Mouse (Mus musculus): ENCODE measurements around the gene Serinc5. TPM values are rescaled to one million over a fixed set of nuclear protein-coding genes. Genes with fewer than 3 reads are reported as not detected.
"Not testable (repeated sequence)": the region's sequence is repeated elsewhere in the genome, so short reads cannot be mapped to it uniquely, and the experiment has no call there.

Gene Serinc5
- total RNA-seq, 2 experiments from 2014 or later: 15.3 to 17.5 TPM

DNA sequence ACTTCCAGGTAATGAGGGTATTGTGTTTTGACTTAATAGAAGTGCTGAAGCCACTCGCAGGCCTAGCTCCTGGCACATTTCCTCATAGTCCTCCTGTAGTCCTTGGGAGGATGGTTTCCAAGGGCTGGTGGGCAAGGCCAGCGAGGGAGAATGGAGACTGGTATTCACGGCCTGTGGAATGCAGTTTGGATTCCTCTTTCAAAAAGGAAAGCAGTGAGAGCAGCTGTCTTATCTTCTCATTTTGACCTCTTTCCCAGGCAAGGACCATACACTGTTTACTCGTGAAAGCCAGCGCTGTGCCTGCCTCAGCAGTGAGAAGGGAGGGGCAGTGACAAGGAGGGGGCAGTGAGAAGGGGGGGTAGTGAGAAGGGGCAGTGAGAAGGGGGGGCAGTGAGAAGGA lies 42.4 kb downstream of the Serinc5 start:
- intact Hi-C loops (cut with DNase I): no loop called here
- DNase-seq (ENCODE audit: low spot score): no peak

DNA sequence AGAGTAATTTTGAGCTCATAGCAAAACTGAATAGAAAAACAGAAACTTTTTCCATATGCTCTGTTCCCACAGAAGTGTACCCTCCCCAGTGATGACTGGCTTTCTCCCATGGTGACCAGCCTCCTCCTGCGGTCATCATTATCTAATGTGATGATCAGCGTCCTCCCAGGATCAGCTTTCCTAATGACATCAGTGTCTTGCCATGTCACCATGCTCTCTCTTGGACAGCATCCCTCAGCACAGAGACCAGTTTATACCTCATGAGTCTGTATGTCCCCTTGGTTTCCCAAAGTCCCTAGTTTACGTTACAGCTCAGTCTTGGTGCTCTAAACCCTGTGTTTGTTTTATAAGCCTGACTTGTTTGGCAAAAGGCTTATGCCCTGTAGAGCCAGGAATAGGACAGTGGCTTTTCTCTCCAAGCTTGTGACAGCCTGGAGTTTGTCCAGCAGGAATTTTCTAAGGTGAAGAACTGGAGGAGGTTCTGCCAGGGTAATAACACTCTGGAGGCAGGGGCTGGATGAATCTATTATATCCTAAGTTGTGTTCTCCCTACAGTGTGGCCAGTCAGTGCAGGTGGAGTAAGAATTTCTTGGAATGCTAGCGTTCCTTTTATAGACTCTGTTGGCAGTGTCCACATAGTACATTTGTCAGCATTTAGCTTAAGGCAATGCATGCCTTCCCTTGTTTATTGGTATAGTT lies 46.1 kb downstream of the Serinc5 start:
- intact Hi-C loops (cut with DNase I): no loop called here
- DNase-seq (ENCODE audit: low spot score): no peak

DNA sequence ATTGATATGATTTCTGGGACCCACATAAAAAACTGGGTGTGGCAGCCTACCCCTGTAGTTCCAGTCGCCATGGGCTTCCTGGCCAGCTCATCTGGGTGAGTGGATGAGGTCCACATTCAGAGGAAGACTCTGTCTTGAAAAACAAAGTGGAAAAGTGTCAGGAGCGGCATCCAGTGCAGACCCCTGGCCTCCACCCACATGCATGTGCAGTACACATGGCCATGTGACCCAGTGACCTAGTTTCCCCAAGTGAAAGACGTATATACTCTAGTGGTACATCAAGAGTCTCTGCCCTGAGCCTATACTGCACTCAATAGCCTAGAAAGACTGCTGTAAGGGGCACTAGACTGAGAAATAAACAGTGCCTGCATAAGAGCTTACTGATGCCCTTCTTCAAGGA lies 48.7 kb downstream of the Serinc5 start:
- intact Hi-C loops (cut with DNase I): no loop called here
- DNase-seq (ENCODE audit: low spot score): no peak

DNA sequence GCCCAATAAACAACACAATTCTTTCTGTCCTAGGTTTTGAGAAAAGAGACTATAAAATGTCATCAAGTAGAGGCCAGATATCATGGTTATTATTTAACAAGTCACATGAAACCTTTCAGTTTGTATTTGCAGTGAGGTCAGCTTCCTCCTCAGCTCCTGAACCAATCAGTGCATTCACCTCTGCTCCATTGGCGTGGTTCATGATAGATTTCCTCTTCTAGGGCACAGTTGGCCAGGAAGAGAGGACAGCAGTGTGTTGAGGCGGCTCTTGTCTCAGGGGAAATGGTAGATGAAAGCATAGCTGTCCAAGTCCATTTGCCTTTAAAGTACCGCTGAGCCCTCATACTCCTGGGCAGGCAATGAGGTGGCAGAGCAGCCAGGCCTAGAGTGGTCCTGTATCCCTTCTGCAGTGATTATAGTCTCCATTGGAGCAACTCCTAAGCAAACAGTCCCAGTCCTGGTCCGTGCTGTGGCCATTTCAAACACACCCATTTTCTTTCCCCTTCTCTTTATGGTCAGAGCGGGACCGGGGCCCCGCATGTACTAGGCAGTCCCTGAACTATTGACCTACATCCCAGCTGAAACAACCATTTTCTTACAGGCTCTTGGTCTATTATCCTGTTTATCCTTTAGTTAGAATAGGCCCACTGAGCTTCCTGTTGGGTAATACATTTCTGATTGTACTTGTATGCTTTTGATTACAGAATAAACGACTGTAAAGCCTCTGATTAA lies 51.8 kb downstream of the Serinc5 start:
- intact Hi-C loops (cut with DNase I): no loop called here
- DNase-seq (ENCODE audit: low spot score): no peak

DNA sequence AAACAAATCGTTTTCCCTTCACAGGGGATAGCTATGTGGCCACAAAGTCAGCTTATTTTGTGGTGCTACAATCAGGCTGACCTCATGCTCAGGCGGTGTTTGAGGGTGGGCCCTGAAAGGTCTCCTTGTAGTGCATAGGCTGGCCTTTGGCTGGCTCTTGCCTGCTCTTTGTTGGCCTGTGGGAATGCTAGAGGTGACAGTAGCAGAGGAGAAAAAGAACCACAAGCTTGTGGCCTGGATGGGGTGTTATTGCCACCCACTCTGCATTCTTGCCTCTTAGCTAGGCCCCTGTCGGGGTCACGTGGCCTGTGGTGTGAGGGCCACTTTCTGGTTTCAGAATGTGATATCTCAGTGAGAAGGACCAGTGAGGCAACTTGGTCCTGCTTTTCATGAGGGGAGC lies 54.1 kb downstream of the Serinc5 start:
- intact Hi-C loops (cut with DNase I): no loop called here
- DNase-seq (ENCODE audit: low spot score): no peak

DNA sequence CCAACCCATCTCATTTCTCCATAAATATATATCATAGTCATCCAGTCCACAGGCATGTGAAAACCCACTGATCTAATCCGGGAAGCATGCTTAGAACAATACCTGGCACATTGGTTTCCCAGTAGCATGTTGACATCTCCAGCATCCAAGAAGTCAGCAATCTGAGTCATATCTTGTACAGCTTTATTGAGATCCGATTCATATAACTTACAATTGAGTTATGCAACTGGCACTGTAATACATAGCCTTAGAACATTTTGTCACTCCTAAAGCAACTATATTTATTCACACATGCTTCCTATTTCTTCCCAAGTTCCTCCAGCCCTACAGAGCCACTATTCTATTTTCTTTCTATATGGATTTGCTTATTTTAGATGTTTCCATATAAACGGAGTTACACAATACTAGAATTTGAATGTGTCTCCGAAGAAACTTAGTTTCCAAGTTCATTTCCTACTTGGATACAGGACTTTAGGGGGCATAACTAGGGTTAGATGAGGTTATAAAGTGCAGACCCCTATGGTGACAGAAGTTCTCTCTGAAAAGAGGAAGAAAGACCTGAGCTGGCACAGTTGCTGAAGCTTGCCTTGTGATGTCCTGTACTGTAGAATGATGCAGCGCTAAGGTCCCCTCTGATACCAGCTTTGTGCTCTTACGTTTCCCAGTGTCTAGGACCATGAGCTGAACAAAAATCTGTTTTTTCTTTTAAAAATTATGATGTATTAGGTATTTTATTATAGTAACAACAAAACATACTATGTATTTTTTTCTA lies 57.5 kb downstream of the Serinc5 start:
- no peak for DNase-seq (ENCODE audit: low spot score)
- intact Hi-C loops (cut with DNase I): no loop called here

DNA sequence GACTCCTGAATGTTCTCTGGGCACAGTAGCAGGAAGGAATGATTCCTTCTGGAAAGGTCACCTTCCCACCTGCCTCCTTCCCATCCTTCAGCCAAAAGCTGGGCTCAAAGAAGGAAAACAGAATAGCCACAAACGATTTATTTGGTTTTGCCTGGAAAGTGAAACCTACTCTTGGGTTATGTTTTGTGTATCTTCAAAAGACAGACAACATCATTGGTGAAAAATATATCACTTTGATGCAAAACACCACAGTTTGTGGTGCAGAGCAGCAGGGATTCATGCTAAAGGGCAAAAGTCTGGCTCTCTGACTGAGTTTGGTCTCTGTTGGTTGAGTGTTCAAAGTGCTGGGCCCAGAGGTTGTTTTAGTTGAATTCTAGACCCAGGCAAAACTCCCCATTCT lies 60.8 kb downstream of the Serinc5 start:
- DNase-seq (ENCODE audit: low spot score): no peak
- intact Hi-C loops (cut with DNase I): no loop called here

DNA sequence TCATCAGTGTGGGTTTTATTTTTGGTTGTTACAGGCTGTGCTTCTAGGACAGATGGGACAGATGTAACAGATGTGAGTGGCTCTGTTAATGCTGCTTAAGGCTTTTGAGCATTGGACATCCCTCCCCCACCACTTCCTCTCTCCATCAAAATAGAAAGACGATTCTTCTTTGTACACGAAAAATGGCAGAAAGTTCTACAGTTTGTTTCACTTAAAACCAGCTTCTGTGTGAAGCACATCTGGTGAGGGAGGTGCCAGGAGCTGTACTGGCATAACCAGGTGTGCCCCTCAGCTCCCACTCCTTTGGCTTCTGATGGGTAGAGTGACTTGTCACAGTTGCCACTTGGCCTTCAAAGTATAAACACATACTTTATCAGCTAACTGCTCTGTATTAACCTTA lies 63.8 kb downstream of the Serinc5 start:
- DNase-seq (ENCODE audit: low spot score): no peak
- intact Hi-C loops (cut with DNase I): loop anchor here (5.0 kb wide), 1 partner anchor 42 kb away; no protein-coding TSS in a partner anchor

DNA sequence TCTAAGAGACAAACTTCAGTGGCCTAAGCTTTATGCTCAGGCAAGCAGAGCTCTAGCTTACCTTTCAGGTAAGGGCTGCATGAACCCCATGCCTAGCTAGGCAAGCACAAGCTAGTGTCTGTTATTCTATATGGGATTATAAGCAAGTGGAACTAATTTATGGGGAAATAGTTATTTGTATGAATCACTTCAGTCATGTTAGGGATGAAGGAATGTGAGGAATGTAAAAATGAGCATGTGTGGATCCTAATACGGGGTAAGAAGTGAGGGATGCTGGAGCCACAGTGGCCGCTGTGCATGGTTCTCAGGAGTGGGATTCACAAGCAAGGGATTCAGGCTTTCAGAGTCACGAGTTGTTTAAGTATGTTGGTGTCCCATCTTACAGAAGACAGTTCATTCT lies 64.4 kb downstream of the Serinc5 start:
- DNase-seq (ENCODE audit: low spot score): no peak
- intact Hi-C loops (cut with DNase I): loop anchor here (5.0 kb wide), 1 partner anchor 43 kb away; no protein-coding TSS in a partner anchor

DNA sequence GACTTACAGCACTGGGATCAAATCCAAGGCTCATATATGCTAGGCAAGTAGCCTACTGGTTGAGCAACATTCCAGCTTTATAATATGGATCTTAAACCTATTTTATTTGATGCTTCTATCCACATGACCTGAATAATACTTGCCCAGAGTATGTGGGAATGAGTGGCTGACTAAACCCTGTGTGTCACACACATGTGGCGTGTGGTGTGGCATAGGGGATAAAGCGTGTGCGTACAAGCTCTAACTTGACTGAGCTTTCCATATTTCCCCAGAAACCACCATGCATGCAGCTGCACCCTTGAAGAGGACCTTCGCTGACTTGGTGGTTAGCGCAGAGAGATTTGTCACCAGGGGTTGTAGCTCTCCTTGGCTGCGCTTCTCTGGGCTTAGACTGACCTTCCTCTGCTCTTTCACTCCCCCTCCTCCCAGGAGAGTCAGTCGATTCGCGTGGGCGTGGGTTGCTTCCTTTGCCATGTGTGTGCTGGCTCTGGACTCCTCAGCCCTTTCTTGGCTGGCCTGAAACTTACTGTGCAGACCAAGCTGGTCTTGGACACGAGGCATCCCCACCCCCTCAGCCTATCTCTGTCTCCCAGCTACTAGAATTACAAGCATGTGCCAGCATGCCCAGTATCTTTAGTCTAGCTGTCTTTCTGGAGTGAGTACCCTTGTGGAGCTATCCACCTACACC lies 65.2 kb downstream of the Serinc5 start:
- DNase-seq (ENCODE audit: low spot score): peak; percentile 21
- intact Hi-C loops (cut with DNase I): loop anchor here (5.0 kb wide), 1 partner anchor 44 kb away; no protein-coding TSS in a partner anchor

DNA sequence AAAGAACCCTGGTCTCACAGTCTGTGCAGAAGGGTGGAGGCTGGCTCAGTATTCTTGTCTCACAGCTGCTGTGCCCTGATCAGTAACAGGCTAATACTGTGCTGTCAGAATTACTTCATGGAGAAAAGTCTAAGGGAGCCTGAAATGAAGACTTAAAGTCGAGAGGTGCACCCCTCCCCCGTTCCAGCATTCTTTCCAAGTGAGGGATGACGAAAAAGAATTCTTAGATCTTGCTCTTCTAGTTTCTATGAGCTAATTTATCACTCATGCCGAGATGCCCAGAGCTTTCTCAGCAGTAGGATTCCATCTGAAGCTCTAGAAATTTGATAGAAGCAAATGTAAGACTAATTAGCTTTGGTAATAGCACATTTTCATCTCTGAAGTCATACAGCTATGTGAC lies 66.8 kb downstream of the Serinc5 start:
- no peak for DNase-seq (ENCODE audit: low spot score)
- intact Hi-C loops (cut with DNase I): loop anchor here (5.0 kb wide), 1 partner anchor 45 kb away; no protein-coding TSS in a partner anchor

DNA sequence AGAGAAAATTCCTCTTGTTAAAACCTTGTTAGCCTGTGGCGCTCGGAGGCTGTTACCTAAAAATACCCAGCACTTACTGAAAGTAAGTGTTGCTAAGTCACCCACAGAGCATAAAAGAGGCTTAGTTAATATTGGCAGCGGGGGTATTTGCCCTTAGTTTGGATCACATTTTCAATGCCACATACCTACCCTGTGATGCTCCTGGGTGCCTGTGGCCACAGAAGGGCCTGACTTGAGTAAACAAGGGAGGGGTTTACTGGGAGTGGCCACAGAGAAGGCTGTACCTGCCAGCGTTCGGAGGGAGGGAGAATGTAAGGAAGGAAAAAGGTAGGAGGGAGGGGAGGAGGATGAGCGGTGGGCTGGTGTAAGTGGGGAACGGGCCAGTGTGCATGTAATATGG lies 68.8 kb downstream of the Serinc5 start:
- intact Hi-C loops (cut with DNase I): loop anchor here (5.0 kb wide), 1 partner anchor 47 kb away; no protein-coding TSS in a partner anchor
- DNase-seq (ENCODE audit: low spot score): no peak

DNA sequence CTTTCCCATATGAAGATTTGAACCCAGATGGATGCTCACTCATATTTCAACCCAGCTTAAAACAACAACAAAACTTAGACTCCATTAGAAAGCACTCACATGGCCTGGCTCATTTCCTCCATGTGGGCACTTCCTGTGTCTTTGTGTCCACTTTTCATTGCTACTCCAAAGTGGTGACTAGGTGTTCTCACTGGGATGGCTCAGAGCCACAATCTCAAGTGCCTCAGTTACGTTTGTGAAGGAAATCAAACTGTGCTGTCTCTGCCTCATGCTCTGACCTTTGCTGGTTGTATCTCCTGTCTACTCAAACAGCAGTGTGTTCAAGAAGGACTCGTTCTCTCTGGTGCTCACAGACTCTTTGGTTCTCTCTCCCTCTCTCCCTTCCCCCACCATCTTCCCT lies 70.7 kb downstream of the Serinc5 start:
- intact Hi-C loops (cut with DNase I): no loop called here
- DNase-seq (ENCODE audit: low spot score): no peak

DNA sequence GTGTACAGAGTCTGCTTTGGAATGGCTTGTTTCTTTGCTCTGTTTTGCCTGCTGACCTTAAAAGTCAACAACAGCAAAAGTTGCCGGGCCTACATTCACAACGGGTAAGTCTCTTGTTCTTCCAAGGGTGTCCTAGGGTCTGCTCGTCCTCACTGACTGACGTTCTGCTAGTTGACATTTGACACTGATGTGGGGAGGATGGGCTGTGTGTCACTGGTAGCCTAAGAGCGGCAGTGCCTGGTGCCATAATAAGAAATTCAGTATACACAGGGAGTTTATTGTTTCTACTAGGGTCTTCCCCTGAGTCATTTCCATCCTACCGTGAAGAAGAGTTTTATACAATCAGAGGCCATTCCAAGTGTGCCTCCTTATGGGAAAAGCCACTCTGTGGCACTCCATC lies 71.9 kb downstream of the Serinc5 start:
- intact Hi-C loops (cut with DNase I): no loop called here
- DNase-seq (ENCODE audit: low spot score): no peak

DNA sequence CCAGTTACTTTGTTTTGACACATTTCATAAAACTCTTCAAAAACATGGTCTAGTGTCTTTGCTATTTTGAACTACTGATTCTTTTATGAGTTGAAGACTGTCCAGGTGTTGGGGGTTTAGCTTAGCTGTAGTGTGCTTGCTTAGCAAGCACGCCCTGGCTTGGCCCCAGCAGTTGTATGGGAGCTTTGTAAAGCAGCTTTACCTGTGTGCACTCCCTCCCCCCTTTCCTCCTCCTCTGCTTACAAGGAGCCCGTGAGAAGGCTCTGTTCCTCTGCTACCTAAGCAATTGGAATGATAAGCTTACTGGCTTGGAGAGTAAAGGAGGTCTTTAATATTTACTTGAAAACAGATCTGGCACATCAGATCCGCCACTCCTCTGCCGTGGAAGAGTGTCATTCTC lies 72.6 kb downstream of the Serinc5 start:
- no peak for DNase-seq (ENCODE audit: low spot score)
- intact Hi-C loops (cut with DNase I): no loop called here

DNA sequence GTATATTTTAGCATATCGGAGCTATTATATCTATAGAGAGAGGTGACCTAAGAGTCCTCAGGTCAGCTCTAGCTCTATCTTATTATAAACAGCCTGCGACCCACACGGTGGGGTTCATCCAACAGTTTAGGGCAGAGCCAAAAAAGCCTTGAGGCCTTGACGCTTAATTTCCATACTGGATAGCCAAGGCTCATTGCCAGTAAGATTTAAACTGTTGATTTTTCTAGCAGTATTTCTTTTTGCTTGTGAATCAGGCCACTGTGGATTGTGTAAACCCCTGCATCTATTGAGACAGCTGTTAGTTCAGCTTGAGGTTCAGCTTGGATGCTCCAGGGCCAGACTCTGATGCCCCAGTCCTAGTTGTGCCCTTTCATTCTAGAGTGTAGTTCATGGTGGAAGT lies 73.4 kb downstream of the Serinc5 start:
- intact Hi-C loops (cut with DNase I): no loop called here
- no peak for DNase-seq (ENCODE audit: low spot score)

DNA sequence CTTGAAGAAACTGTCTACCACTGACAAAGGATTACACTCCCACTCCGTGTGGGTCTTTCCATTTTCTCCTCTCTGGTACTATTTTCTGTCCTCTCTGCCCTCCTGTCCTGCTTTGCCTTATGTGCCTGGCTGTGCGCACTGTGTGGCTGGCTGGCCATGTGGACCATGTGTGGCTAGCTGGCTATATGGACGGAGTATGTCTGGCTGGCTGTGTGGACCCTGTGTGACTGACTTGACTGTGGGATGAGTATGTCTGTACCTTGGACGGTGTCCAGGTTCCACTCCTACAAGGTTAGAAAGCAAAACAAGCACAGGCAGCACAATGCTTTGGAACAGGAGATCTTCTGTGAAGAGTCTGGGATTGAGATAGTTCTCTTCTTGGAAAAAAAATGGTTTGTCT lies 74.4 kb downstream of the Serinc5 start:
- intact Hi-C loops (cut with DNase I): no loop called here
- no peak for DNase-seq (ENCODE audit: low spot score)

DNA sequence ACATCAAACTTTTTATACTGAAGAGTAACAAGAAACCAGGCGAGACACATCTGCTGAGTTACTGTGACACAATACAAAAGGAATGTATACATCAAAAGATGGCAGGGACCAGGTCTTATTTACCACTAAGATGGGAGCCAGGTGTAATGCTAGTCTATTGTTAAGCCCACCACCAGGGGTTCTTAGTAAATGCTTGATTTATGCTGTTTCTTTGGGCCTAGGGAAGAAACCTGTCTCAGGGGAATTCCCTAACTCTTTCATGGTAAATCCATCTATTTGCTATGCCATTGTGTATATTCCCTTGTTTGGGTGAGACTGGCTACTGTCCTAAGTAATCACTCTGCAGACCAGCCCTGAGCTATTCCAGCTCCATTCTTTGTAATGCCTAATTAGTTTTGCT lies 76.3 kb downstream of the Serinc5 start:
- DNase-seq (ENCODE audit: low spot score); intact Hi-C loops (cut with DNase I): not testable (repeated sequence)

DNA sequence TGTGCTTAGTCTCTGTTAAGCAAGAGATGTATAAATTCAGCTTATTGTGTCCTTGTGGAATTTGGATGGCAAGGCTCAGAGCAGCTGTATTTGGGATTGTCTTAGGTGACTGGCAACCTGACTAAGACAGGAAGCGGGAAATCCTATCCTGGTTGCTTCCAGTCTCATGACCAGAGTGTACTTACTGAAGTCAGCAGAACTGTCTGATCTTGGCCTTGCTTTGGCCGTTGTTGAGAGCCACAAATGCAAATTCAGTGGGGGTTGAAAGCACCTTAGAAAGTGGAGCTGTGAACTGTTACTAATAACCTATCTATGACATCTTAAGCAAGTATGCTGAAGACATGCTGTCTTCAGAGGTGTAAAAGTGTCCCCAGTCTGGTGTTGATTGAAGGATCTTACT lies 78.2 kb downstream of the Serinc5 start:
- no peak for DNase-seq (ENCODE audit: low spot score)
- intact Hi-C loops (cut with DNase I): no loop called here

DNA sequence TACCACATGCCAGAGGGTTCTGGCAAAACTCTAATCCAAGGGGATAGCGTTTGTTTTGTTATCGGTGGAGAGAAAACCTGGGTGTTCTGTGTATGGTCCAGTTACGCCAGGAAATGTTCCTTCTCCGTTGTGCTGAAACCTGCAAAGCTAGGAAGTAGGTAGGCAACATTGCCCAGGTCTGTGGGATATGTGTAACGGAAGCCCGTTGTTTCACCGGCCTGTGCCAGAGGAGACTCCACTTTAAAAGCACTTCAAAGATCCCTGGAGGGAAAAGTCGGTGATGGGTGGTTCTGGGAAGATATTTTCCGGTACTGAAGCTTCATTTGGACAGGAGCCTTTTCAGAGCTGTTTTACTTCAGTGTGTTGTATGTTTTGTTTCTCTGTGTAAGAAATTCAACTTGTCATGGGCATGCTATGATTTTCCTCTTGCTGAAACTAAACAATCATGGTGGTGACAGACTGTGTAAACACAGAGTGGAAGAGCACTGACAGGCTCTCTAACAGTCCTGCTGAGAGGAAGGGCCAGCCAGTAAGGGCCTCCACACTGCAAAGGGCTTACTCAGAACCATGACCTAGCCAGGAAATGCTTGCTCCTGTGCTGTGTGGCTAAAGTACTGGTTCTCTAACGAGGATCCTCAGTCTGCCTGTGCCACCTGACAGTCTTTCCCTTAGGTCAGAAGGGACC lies 83.1 kb downstream of the Serinc5 start:
- intact Hi-C loops (cut with DNase I): no loop called here

More for the DNA sequence above, 83.1 kb downstream of the Serinc5 start:
- DNase-seq (ENCODE audit: low spot score): no peak

All from heart, postnatal 25 days (tissue).